Mouse (Mus musculus) limb, embryonic 12.5 days (tissue): Measurements from ENCODE around the gene Ccdc3. TPM values are rescaled to one million over a fixed set of nuclear protein-coding genes. Genes with fewer than 3 reads are reported as not detected.

Experiments
- ATAC-seq: fragments of 200-750 bp; cut with Nextera tagmentation; 2 replicates; pipeline ENCODE4 v1.8.0; 2017; ENCODE audit warnings: low read depth, moderate TSS enrichment; ENCODE audit not compliant: insufficient number of reproducible peaks, insufficient read depth, low FRiP score, low TSS enrichment
- H3K27ac ChIP-seq: fragments of 300-500 bp; sonication (generic); 2 replicates; pipeline ENCODE4 v1.5.1; 2016; ENCODE audit warnings: mild to moderate bottlenecking, moderate library complexity
- H3K27me3 ChIP-seq: fragments of 300-500 bp; sonication (generic); 2 replicates; pipeline ENCODE4 v1.6.1; 2016; ENCODE audit warnings: mild to moderate bottlenecking, moderate library complexity
- H3K36me3 ChIP-seq: fragments of 300-500 bp; sonication (generic); 2 replicates; pipeline ENCODE4 v1.6.1; 2016; ENCODE audit warnings: mild to moderate bottlenecking, moderate library complexity
- H3K4me1 ChIP-seq: fragments of 300-500 bp; sonication (generic); replicated peaks from 2 replicates; pipeline ENCODE4 v1.6.1; 2016
- H3K4me2 ChIP-seq: fragments of 300-500 bp; sonication (generic); 2 replicates; pipeline ENCODE4 v1.6.1; 2016; ENCODE audit warnings: mild to moderate bottlenecking, moderate library complexity
- H3K4me3 ChIP-seq: fragments of 300-500 bp; sonication (generic); replicated peaks from 2 replicates; pipeline ENCODE4 v1.5.1; 2016; ENCODE audit warnings: mild to moderate bottlenecking
- H3K9ac ChIP-seq: fragments of 300-500 bp; sonication (generic); replicated peaks from 2 replicates; pipeline ENCODE4 v1.6.1; 2016; ENCODE audit warnings: mild to moderate bottlenecking, moderate library complexity
- H3K9me3 ChIP-seq: fragments of 300-500 bp; sonication (generic); 2 replicates; pipeline ENCODE4 v1.6.1; 2016; ENCODE audit warnings: mild to moderate bottlenecking, moderate library complexity
- WGBS: fragments of 180-500 bp; shearing (Covaris S2); methylation state at CpG from one replicate; pipeline ENCODE4 v1.1.7; 2016; 5-methylcytosine and 5-hydroxymethylcytosine counted together
- polyA plus RNA-seq: library from polyadenylated mRNA; unstranded; fragments of >200 nt; fragmentation: Nextera tagmentation; extraction: Ambion mirVana; gene quantifications from 2 replicates; pipeline ENCODE4 v1.2.1, GENCODE M21; 2016

Gene Ccdc3
- polyA plus RNA-seq, 1 experiment from 2014 or later, result 1.9 TPM

DNA sequence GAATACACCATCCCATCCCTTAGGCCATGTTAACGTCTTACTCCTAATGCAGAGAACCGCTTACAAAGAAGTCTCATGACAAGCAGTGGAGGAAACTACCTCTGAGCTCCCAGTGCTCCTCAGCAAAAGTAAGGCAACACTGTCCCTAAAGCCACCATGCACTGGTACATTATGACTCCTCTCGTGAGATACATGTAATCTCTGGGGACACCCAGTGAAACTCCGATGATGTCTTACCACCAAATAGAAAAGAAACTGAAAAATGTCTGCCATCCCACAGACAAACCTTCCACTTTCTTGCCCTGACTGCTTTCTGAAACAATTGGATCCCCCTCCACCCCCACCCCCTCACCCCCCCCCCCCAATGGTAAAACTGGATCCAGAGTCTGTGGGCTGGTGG is 54.6 kb downstream of the Ccdc3 start:
- H3K27me3 ChIP-seq, result no peaks in the 10 kb centered on the region
- WGBS, result 89% methylated on average over 4 of the region's 4 CpGs
- no peak overlapping the region for H3K9ac ChIP-seq
- H3K4me1 ChIP-seq, result no peaks in the 10 kb centered on the region
- no peak overlapping the region for H3K4me2 ChIP-seq
- H3K36me3 ChIP-seq, result no peaks in the 10 kb centered on the region
- no peak for ATAC-seq
- no peak overlapping the region for H3K4me3 ChIP-seq
- H3K27ac ChIP-seq, result no peak overlapping the region
- no peaks in the 10 kb centered on the region for H3K9me3 ChIP-seq

DNA sequence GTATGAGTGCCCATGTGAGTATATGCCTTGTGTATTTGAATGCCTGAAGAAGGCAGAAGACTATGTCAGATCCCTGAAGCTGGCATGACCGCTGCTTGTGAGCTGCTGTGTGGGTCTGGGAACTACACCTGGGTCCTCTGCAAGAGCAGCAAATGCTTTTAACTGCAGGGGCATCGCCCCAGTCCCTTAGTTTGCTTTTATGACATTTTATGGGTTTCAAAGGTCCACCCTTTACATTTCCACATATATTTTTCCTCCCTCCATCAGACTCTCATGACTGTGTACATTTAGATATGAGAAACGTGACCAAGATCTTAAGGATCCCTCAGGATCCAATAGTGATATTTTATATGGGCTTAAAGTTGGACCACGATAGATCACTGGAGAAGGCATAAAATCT is 55.5 kb downstream of the Ccdc3 start:
- Histone ChIP-seq H3K4me2 (no peak overlapping the region), H3K9ac (no peak overlapping the region), H3K9me3 (no peaks in the 10 kb centered on the region), H3K27me3 (no peaks in the 10 kb centered on the region), H3K4me3 (no peak overlapping the region), H3K27ac (no peak overlapping the region), H3K4me1 (no peaks in the 10 kb centered on the region), H3K36me3 (no peaks in the 10 kb centered on the region)
- 70% methylated on average over 4 of the region's 4 CpGs for WGBS
- ATAC-seq, result no peak

DNA sequence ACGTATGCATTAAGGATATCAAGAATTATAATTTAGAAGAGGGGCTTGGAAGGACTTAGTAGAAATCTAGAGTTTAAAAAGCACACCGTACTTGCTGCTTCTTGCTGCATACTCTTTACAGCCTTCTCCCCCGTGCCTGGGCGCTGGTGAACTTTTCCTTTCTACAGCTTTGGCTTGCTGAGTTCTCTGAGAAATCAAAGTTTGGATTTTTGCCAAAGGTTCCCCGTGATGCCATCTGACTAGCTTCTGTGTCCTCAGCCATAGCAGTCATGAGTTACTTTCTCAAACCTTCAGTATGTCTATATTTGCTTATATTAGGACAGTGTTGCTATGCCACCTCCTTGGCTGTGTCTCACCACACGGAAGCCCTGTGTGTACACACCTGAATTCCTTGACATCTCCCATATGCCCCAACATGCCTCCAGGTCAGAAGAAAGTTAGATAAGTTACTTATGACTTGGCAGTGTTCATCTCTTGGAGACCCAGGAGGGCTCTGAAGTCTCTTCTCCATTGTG is 57.2 kb downstream of the Ccdc3 start:
- Histone ChIP-seq H3K36me3 (no peaks in the 10 kb centered on the region), H3K4me2 (no peak overlapping the region), H3K9ac (no peak overlapping the region), H3K9me3 (no peaks in the 10 kb centered on the region), H3K27me3 (no peaks in the 10 kb centered on the region), H3K4me1 (no peaks in the 10 kb centered on the region), H3K4me3 (no peak overlapping the region), H3K27ac (no peak overlapping the region)
- ATAC-seq, result no peak
- 83% methylated on average over 6 of the region's 6 CpGs for WGBS

DNA sequence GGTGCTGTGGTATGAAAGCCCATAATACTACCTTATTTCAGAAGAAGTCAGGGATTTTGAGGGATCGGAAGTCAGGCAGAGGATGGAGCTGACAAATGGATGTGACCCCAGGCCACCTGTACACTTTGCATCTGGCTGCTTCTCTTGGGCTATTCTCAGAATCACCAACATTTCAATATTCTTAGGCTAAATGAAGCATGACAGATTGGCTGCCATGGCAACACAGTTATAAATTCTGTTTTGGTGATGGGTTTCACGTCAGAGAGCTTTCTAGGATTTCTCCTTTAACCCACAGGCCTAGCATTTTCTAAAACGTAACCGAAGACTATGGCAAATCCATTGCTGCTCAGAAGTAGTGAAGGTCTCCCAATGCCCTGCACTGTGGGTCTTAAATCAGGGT is 59.9 kb downstream of the Ccdc3 start:
- no peak for ATAC-seq
- H3K4me1 ChIP-seq, result no peaks in the 10 kb centered on the region
- no peaks in the 10 kb centered on the region for H3K9me3 ChIP-seq
- no peaks in the 10 kb centered on the region for H3K27me3 ChIP-seq
- 91% methylated on average over 4 of the region's 4 CpGs for WGBS
- no peaks in the 10 kb centered on the region for H3K36me3 ChIP-seq
- H3K4me3 ChIP-seq, result no peak overlapping the region
- H3K27ac ChIP-seq, result no peak overlapping the region
- no peak overlapping the region for H3K9ac ChIP-seq
- H3K4me2 ChIP-seq, result no peak overlapping the region

DNA sequence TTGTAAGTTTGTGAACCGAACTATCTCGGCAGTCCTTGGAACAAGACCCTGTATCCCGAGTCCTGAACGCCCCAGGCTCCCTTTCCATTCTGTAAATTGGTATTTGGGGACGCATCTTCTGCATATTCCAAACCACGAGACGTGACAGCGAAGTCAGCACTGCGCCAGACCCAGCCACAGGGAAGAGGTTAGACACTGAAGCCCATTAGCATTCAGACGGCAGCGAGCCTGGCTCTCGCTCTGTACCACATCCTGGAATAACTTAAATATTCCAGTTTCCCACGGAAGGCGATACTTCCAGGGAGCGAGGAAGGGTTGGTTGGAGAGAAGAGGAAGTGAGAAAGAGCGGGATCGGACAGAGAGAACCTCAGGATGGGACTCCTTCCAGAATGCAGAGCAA is 61.7 kb downstream of the Ccdc3 start:
- no peak overlapping the region for H3K9ac ChIP-seq
- no peaks in the 10 kb centered on the region for H3K9me3 ChIP-seq
- H3K4me2 ChIP-seq, result no peak overlapping the region
- no peak overlapping the region for H3K27ac ChIP-seq
- no peak overlapping the region for H3K4me3 ChIP-seq
- no peak for ATAC-seq
- 90% methylated on average over 17 of the region's 17 CpGs for WGBS
- H3K4me1 ChIP-seq, result no peaks in the 10 kb centered on the region
- no peaks in the 10 kb centered on the region for H3K36me3 ChIP-seq
- no peaks in the 10 kb centered on the region for H3K27me3 ChIP-seq

DNA sequence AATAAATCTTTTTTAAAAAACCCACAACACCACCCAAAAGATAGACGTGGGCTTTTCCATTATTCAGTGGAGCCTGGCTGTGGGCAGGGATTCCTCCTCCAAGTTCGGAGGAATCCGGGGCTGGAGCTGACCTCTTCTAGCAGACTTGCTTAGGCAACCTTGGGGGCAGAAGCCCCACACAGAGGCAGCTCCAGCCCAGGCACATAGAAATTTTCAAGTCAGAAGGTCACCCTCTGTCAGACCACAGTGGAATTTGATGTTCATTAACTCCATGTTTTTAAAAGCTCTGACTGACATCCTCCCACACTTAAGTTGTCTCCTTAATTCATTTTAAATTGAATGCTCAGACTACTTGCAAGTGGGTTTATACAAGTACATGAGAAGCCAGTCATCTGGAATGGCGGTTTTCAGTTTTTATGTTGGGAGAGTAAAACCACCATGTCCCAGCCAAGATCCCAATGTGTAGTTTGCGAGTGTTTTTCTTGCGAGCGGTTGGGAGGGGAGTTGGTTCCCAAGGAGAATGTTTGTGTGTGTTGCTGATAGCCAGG is 63.3 kb downstream of the Ccdc3 start:
- Histone ChIP-seq H3K9ac (no peak overlapping the region), H3K4me3 (no peak overlapping the region), H3K27ac (no peak overlapping the region), H3K9me3 (no peaks in the 10 kb centered on the region), H3K36me3 (no peaks in the 10 kb centered on the region), H3K4me1 (no peaks in the 10 kb centered on the region), H3K4me2 (no peak overlapping the region), H3K27me3 (no peaks in the 10 kb centered on the region)
- no peak for ATAC-seq
- 74% methylated on average over 7 of the region's 7 CpGs for WGBS

DNA sequence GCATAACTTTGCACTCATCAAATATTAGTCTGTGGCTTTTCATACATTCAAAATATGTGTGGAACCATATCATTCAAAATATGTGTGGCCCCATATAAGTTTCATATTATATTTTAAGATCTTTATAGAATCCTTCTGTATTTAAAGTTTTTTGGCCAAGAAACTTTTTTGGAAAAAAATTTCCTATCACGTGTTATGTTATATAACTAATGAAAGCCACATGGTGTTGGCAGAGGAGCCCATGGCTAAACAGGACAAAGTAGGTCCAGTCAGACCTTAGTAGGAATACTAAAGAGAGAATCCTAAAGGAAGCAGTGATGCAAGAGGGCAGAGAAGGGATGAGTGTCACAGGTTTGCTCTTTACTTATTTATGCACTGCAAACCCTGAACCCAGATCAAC is 65.6 kb downstream of the Ccdc3 start:
- no peak overlapping the region for H3K4me2 ChIP-seq
- 64% methylated on average over 1 of the region's 1 CpGs for WGBS
- no peak for ATAC-seq
- H3K36me3 ChIP-seq, result no peaks in the 10 kb centered on the region
- no peak overlapping the region for H3K27ac ChIP-seq
- no peak overlapping the region for H3K9ac ChIP-seq
- no peaks in the 10 kb centered on the region for H3K4me1 ChIP-seq
- H3K4me3 ChIP-seq, result no peak overlapping the region
- H3K27me3 ChIP-seq, result no peaks in the 10 kb centered on the region
- no peaks in the 10 kb centered on the region for H3K9me3 ChIP-seq

DNA sequence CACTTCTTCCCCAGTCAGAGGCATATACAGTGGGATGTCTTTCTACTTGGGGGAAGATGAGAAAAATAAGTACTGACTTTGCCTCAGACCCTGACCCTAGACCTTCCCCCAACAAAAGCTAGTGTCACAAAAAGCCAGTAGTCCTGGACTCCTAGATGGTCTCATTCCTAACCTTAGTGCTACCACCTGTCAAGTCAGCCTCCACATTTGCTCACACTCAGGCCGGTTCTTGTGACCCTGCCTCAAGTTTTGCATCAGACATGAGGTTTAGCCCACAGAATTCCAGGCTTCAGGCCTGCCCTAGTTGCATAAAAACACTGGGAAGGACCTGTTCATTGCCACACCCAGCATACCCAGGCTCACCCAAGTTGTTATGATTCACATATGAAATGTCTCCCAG is 67.4 kb downstream of the Ccdc3 start:
- Histone ChIP-seq H3K9me3 (no peaks in the 10 kb centered on the region), H3K27me3 (no peaks in the 10 kb centered on the region), H3K27ac (no peak overlapping the region), H3K4me2 (no peak overlapping the region), H3K36me3 (no peaks in the 10 kb centered on the region), H3K4me1 (no peaks in the 10 kb centered on the region), H3K4me3 (no peak overlapping the region), H3K9ac (no peak overlapping the region)
- 83% methylated on average over 1 of the region's 1 CpGs for WGBS
- ATAC-seq, result no peak

DNA sequence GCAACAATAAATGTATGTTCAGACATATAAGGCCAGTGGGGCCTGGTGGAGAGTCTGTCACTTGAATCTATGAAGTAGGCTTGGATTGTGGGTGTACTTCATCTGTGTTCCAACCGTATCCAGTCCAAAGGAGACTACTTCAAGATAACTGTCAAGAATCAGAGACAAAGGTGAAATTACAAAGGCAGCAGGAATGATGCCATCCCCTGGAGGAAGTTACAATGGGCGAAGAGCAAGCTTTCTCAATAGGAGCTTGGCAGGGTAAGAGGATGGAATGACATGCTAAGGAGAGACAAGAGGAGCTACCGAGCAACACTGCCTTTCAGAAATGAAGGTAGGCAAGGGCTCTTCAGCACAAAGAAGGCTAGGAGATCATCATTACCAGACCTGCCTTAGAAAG is 69.1 kb downstream of the Ccdc3 start:
- H3K4me2 ChIP-seq, result no peak overlapping the region
- no peaks in the 10 kb centered on the region for H3K27me3 ChIP-seq
- H3K4me3 ChIP-seq, result no peak overlapping the region
- no peaks in the 10 kb centered on the region for H3K9me3 ChIP-seq
- H3K9ac ChIP-seq, result no peak overlapping the region
- H3K27ac ChIP-seq, result no peak overlapping the region
- no peaks in the 10 kb centered on the region for H3K36me3 ChIP-seq
- 85% methylated on average over 3 of the region's 3 CpGs for WGBS
- no peak for ATAC-seq
- H3K4me1 ChIP-seq, result no peaks in the 10 kb centered on the region

DNA sequence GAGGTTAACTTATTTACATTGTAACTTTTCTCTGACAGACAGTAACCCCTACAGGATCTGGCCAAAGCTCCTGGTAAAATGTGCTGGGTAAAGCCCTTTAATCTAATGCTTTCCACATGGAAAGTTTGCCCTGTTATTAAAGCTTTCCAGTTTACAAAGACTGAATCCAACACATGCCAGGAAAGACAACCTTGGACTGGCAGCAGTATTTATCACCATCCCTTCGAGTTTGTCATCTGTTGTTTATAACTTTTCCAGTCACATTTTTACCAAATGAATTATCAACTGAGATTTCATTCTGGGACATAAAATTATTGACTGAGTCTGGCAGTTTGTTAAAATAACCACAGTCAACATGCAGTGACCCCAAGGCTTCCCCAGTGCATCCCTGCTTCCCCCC is 77.0 kb downstream of the Ccdc3 start:
- Histone ChIP-seq H3K4me2 (no peak overlapping the region), H3K9ac (no peak overlapping the region), H3K4me1 (peaks cover 11% of the 10 kb centered on the region; the same call in 1 of the 2 replicates), H3K4me3 (no peak overlapping the region), H3K36me3 (no peaks in the 10 kb centered on the region), H3K27me3 (no peaks in the 10 kb centered on the region), H3K9me3 (no peaks in the 10 kb centered on the region), H3K27ac (no peak overlapping the region)
- no peak for ATAC-seq
- 31% methylated on average over 1 of the region's 1 CpGs for WGBS

DNA sequence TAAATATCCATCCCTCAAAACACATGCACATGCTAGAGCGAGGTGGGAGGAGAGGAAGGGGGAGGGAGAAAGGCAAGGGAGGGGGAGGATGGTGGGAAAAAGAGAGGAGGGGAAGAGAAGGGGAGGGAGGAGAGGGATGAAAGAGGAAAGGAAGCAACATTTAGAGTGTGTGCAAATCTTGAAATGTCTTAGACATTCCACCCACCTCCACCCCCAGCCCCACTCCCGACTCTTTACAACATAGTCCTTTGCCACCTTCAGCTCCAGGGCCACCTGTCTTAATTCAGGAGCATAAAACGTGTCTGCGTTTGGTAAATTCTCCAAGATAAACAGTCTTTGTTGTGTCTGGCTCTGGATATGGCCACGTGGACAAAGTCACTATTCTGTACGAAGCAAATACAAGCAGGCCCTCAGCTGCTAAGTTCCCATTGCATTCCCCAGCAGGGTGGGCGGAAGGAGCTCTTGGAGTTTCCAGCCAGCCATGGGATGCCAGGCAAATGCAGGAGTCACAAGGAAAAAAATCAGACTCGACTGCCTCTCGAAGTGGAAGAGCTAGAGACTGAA is 77.8 kb downstream of the Ccdc3 start:
- Histone ChIP-seq H3K9ac (no peak overlapping the region), H3K9me3 (no peaks in the 10 kb centered on the region), H3K36me3 (no peaks in the 10 kb centered on the region), H3K4me1 (peaks cover 11% of the 10 kb centered on the region; the same call in 1 of the 2 replicates), H3K4me2 (no peak overlapping the region), H3K27me3 (no peaks in the 10 kb centered on the region), H3K27ac (no peak overlapping the region), H3K4me3 (no peak overlapping the region)
- WGBS, result 54% methylated on average over 9 of the region's 9 CpGs
- ATAC-seq, result no peak

DNA sequence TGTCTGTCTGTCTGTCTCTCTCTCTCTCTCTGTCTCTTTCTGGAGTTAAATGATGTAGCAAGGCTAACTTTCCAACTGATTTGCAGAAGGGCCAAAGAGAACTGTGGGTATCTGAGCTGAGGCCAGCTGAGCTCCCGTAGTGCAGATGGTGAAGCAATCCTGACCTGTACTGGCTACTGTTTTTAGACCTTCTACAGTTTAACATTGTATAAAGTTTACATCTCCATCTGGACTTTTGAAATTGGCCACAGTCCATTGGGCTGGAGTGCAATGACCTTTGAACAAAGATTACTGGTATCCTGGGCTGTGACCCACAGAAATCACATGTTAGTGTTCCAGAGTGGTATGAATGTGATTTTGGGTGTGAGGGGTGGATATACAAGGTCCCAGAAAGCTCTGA is 81.6 kb downstream of the Ccdc3 start:
- H3K9me3 ChIP-seq, result no peaks in the 10 kb centered on the region
- no peaks in the 10 kb centered on the region for H3K27me3 ChIP-seq
- WGBS, result 97% methylated on average over 1 of the region's 1 CpGs
- ATAC-seq, result no peak
- H3K4me3 ChIP-seq, result no peak overlapping the region
- no peak overlapping the region for H3K4me2 ChIP-seq
- H3K9ac ChIP-seq, result no peak overlapping the region
- H3K27ac ChIP-seq, result no peak overlapping the region
- H3K36me3 ChIP-seq, result no peaks in the 10 kb centered on the region
- H3K4me1 ChIP-seq, result peaks cover 11% of the 10 kb centered on the region; the same call in 1 of the 2 replicates
